Mouse (Mus musculus) cerebral cortex, adult 2 months (tissue): ENCODE results near the gene Olfr1411.

Experiments
- WGBS: fragments of 180-500 bp; shearing (Covaris S2); methylation state at CpG from one replicate; pipeline ENCODE4 v1.1.7; 2018; 5-methylcytosine and 5-hydroxymethylcytosine counted together

Olfr1411 gene

DNA sequence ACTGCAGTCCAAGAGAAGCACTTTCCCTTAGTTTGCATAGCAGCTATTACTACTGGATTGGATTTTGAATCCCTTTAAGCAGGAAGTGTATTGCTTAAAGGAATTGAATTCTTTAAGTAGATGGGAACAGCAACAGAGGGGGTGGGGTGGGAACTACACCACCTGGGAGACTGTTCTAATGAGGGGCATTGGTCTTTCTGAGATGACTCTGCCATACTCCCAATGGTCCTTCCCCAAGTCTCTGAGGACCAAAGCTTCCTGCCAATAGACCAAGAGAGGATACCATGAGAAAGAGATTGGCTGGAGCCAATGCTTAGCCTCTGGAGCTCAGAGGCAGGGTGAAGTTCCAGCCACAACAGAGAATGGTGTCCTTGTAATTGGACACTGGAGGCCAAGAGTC, at the start of gene Olfr1411:
Gene Olfr1411, plus strand, starts transcription at position 301 of the 400 bp plus-strand sequence.

DNA sequence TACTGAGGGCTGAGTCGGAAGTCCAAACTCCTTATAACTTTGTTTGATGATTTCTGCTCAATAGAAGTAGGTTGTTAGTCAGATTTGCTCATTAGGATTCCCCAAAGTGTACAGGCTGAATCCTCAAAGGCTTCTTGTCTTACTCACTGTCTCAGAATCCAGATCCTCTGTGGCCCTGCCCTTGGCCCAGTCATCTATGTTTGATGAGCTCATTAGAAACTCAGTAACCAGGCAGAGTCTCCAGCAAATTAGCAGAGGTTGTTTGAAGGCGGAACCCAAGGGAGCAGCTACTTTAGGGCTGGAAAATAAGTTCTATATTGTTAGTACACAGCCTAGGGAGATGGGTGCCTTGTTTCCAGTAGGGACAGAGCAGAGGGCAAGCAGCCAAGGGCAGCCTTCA, 48.3 kb upstream of the Olfr1411 start:
- 78% methylated on average over 2 of the region's 2 CpGs for WGBS

DNA sequence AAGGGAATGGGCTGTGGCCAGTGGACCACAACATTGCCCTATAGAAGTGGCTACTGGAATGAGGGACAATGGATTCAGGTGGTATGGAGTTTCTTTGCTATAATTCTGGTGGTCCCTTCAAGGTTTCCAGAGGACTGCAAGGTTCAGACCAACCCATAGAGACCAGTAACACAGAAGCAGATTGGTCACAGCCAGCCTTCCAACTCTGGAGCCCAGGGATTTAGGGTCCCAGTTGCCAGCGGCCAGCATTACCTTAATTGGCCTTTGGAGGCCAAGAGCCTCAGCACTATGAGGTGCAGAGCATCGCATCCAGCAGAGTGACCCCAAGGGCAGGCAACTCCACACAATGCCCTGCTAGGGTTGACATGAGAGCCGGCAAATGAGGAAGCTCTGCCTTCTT, 23.2 kb upstream of the Olfr1411 start, which contains the start of gene Olfr1413:
Gene Olfr1413, plus strand, starts transcription at position 301 of the 400 bp plus-strand sequence.
- whole genome bisulfite sequencing: 92% methylated on average over 3 of the region's 3 CpGs

- 84% methylated on average over 2 of the region's 2 CpGs for WGBS
Measured at GRCm38 (mm10) chr1:92585479-92585878, 8.7 kb upstream of the Olfr1411 start, which contains the start of gene Olfr1412. Olfr1412 (plus strand) TSS chr1:92585779.

DNA sequence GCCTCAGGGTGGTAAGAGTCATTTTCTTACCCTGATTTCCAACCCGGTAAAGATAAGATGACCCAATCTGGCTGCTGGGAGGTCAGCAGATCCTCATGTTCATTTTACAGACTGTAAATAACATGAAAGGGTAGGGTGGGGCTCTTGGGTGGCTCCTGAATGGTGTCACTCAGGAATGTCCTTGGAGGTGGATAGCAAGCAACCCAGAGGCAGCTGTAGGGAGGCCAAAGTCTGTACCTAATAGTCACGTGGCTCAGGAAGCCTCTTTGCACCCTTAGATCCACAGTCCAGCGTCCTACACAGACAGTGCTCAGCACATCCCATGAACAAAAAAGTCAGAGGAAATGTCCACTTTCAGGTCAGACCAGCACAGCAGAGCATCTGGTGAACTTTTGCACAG, 1.8 kb downstream of the Olfr1411 start:
- 89% methylated on average over 3 of the region's 3 CpGs for WGBS

- WGBS: 100% methylated on average over 1 of the region's 1 CpGs
Measured at GRCm38 (mm10) chr1:92605482-92605881, 11.3 kb downstream of the Olfr1411 start, which contains the start of gene Olfr1410. Olfr1410 (plus strand) TSS chr1:92605782.

DNA sequence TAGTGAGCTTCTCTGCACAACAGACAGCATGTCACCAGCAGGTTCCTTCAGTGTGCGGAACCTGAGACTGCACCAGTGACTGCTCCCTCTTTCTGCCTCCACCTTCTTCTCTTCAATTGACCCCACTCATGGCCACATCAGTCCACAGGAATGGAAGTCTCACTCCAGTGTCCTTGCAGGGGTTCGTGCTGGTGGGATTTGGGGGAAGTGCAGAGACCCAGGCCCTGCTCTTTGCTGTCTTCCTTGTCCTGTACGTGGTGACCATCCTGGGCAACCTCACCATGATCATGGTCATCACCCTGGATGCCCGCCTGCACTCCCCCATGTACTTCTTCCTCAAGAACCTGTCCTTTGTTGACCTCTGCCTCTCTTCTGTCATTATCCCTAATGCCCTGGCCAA, 13.5 kb downstream of the Olfr1411 start:
- 81% methylated on average over 4 of the region's 4 CpGs for WGBS

DNA sequence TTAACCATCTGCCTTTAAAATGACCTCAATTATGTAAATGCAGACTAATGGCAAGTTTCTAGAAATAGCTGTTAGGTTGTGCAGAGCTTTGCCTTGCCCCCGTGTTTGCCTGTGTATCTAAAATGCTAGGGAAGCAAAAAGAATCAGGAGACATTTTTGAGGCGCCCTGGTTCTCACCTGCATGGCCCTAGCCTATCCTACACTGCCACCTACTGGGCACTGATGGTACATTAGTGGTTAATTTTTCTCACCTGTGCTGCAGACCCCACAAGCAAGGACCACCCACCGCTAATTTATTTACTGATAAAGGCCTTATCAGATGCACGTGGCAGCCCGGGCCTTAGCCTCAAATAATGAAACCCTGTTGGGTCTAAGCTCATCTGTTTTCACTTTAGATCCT, 16.8 kb downstream of the Olfr1411 start:
- 9% methylated on average over 5 of the region's 5 CpGs for WGBS

- WGBS: 47% methylated on average over 4 of the region's 4 CpGs
Measured at GRCm38 (mm10) chr1:92613175-92613574, 19.0 kb downstream of the Olfr1411 start.

GRCm38 (mm10) chr1:92614516-92614915, 20.3 kb downstream of the Olfr1411 start:
- WGBS: 8% methylated on average over 1 of the region's 1 CpGs

GRCm38 (mm10) chr1:92616046-92616445, 21.8 kb downstream of the Olfr1411 start:
- WGBS: 43% methylated on average over 1 of the region's 1 CpGs

GRCm38 (mm10) chr1:92617488-92617887, 23.3 kb downstream of the Olfr1411 start, which contains the start of gene Olfr12:
Olfr12 (plus strand) TSS chr1:92617788.
- 82% methylated on average over 2 of the region's 2 CpGs for WGBS

- 51% methylated on average over 4 of the region's 4 CpGs for WGBS
Measured at GRCm38 (mm10) chr1:92618360-92618759, 24.1 kb downstream of the Olfr1411 start.

- WGBS: 54% methylated on average over 4 of the region's 4 CpGs
Measured at GRCm38 (mm10) chr1:92628227-92628626, 34.0 kb downstream of the Olfr1411 start.

- 76% methylated on average over 5 of the region's 5 CpGs for WGBS
Measured at GRCm38 (mm10) chr1:92632196-92632595, 38.0 kb downstream of the Olfr1411 start.

DNA sequence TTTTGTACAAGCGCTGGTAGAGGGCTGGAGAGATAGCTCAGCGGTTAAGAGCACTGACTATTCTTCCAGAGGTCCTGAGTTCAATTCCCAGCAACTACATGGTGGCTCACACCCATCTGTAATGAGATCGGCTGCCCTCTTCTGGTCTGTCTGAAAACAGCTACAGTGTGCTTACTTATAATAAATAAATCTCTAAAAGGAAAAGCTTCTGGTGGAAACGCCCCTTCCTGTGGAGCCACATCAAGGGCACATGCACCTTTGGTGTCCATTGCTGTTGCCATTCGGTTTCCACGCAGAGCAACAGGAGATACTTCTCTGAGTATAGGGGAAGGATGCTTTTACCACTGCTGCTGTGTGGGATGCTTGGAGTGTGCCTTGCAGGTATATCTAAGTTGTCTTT, 38.7 kb downstream of the Olfr1411 start:
- 69% methylated on average over 6 of the region's 6 CpGs for WGBS

DNA sequence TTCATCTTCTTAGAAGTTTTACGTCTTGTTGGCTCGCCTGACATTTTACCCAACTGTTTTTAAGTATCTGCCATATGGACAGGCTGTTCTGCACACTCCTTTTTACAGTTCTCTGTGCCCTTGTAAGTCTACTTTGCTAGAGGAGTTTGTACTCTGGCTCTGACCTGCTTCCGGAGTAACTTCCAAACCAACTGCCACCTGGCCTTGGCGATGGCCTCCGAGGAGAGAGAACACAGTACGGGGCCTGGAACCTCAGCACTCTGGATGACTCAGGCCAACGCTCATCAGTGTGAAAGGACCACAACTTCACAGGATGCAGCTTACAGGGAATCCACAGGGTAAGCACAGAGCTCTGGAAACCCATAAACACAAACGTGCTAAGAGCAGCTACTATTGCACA, 39.5 kb downstream of the Olfr1411 start:
- WGBS: 69% methylated on average over 8 of the region's 8 CpGs

- WGBS: 70% methylated on average over 1 of the region's 1 CpGs
Measured at GRCm38 (mm10) chr1:92634569-92634968, 40.4 kb downstream of the Olfr1411 start.

GRCm38 (mm10) chr1:92634976-92635599, 40.9 kb downstream of the Olfr1411 start:
- 46% methylated on average over 4 of the region's 4 CpGs for WGBS

DNA sequence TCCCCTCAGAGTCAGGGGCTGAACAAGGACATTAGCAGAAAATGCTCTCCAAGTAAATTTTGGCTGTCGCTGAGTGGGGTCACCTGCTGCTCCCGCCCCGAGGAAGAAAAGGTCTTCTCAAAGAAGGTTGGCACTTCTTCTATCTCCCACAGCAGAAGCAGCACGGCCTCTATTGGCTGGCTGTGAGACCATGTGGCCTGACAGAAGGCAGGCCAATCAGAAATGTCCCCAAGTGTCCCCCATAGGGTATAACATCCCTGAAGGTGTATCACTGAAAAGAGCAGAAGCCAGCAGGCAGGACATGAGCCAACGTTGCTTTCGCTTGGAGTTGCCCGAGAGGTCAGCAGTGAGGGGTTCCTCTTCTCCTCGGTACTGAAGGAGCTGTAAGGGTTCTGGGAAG, 41.8 kb downstream of the Olfr1411 start:
- WGBS: 82% methylated on average over 8 of the region's 8 CpGs

DNA sequence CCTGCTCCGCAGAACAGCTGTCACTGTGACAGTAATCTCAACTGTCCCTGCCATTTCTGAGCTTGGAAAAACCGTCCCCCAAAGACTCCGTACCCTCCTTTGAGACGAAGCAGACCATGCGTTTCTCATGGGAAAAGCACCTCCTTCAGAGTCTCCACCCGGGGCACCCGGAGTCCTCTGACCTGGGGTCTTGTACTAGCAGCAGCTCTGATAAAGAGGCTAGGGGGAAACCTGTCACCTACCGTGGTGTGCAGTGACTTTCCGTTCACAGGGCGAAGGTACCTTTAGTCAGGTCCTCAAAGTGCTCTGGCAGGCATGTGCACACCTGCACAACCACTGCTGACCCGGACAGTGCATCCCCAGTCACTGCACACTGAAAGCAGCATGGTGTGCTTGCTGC, 42.5 kb downstream of the Olfr1411 start:
- WGBS: 95% methylated on average over 11 of the region's 11 CpGs

DNA sequence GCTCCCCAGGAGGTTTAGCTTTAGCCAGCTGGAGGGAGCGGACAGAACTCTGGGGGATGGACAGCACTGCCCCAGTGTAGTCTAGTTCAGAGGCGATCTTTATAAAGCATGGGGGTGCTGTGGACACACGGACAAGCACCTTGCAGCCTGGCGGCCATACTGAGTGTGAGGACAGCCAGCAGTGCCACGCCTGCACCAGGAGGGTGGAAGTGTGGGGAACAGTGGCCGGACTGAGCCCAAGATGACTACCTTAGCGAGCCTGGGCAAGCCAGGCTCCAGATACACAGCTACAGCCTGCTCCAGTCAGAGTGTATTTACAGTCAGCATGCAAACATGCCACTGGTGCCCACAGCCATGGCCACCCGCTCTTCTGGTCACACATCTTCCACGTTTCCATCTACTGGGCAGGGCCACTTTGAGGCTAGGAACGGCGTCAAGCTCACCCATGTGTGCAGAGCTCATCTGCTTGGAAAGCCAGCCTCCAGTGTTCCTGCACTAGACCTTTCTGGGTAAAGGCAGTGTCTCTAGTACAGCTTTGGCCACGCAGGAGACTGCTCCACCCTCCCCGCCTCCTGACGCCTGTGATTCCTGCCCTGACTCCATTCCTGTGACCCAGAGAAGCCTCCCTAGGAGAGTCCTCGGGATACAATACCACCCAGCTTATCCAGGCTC, 43.4 kb downstream of the Olfr1411 start:
- 81% methylated on average over 15 of the region's 15 CpGs for WGBS

- 34% methylated on average over 3 of the region's 3 CpGs for WGBS
Measured at GRCm38 (mm10) chr1:92638181-92638580, 44.0 kb downstream of the Olfr1411 start.
